Mouse (Mus musculus): ENCODE results near the gene Slc27a1.

DNA sequence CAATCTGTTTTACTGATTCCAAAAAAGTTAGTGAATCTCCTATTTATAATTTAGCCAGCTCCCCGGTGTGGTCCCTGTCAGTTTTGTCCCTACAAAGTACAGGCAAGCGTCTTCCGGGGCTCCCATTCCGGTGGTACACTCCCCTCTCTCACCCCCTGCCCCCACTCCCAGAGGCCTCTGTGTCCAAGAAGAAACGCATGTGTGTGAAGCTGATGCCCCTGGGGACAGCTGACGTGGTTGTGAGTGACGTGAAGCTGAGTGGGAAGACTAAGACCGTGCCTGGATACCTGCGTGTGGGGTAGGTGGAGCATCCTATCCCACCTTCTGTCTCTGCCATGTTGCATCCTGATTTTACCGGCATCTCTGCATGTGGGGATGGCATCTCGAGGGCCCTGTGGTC lies 23.6 kb upstream of the Slc27a1 start:
- TF ChIP-seq POLR2A (IDR thresholded peaks at IDR 0.05; ENCODE audit: low read depth, low read length) = no peak
- no peak for TF ChIP-seq CTCF (conservative IDR thresholded peaks at IDR 0.05; ENCODE audit: insufficient read depth, insufficient read length, low read depth, low read length)
